Mouse (Mus musculus): ENCODE measurements around the gene S100a10.

GRCm38 (mm10) chr3:93580039-93580403 is 25.1 kb downstream of the S100a10 start:
- no peak for TF ChIP-seq CTCF (conservative IDR thresholded peaks at IDR 0.05; ENCODE audit: insufficient read depth, insufficient read length, low read depth, low read length)
- no peak for TF ChIP-seq POLR2A (IDR thresholded peaks at IDR 0.05; ENCODE audit: low read depth, low read length)
